Mouse (Mus musculus): ENCODE results near the gene Rgsl1. TPM values are rescaled to one million over a fixed set of nuclear protein-coding genes. Genes with fewer than 3 reads are reported as not detected.

Rgsl1 gene
- polyA plus RNA-seq, 1 experiment = not detected

DNA sequence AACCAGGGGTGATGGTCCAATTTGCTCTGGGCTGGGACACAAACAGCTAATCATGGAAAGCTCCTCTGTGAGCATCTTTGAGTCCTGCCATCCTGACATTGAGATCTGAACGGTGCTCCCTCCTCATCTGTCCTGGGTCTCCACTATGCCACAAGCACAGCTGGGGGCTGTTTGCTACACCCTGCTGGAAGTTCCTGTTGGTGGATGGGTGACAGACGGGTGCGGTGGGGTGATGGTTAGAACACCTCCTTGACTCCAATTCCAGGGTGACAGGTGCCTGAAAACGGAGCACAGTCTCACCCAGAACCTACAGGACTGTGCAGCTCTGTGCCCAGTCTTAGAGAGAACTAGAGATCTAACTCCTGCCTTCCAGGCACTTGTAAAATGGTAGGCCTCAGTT, 109.1 kb downstream of the Rgsl1 start:
- Histone ChIP-seq H3K4me1 (peaks cover 3% of the 10 kb centered on the region; the same call in 1 of the 2 replicates), H3K4me3 (replicated peaks) (no peak overlapping the region), H3K36me3 (replicated peaks; ENCODE audit: low read length) (no peaks in the 10 kb centered on the region), H3K27me3 (replicated peaks) (peaks cover 63% of the 10 kb centered on the region), H3K9me3 (no peaks in the 10 kb centered on the region)
- no peak for TF ChIP-seq GATA1 (IDR thresholded peaks at IDR 0.05; ENCODE audit: borderline replicate concordance, low read length)
- no peak for TF ChIP-seq FLI1 (IDR thresholded peaks at IDR 0.05; ENCODE audit: low read length)

DNA sequence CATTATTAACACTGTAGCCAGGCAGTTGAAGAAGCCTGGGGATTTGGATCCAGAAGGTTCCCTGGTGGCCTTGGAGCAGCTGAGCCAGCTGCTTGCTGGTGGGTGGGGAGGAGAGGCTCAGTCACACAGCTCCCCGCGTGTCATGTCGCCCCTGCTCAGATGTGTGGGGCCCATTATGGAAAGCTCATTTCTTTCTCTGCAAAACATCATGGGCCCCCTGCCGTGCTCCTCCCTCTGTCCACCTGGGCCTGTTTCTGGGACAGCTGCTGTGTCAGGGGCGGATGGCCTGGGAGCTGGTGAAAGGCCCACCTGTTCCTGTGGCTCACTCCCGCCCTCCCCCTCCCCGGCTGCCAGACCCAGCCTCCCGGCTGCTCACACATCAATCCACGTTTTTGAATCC, 110.8 kb downstream of the Rgsl1 start:
- Histone ChIP-seq H3K36me3 (replicated peaks; ENCODE audit: low read length) (no peaks in the 10 kb centered on the region), H3K9me3 (no peaks in the 10 kb centered on the region), H3K4me1 (no peaks in the 10 kb centered on the region), H3K27me3 (replicated peaks) (peaks cover 57% of the 10 kb centered on the region), H3K4me3 (replicated peaks) (no peak overlapping the region)
- TF ChIP-seq GATA1 (IDR thresholded peaks at IDR 0.05; ENCODE audit: borderline replicate concordance, low read length) = no peak
- no peak for TF ChIP-seq FLI1 (IDR thresholded peaks at IDR 0.05; ENCODE audit: low read length)

DNA sequence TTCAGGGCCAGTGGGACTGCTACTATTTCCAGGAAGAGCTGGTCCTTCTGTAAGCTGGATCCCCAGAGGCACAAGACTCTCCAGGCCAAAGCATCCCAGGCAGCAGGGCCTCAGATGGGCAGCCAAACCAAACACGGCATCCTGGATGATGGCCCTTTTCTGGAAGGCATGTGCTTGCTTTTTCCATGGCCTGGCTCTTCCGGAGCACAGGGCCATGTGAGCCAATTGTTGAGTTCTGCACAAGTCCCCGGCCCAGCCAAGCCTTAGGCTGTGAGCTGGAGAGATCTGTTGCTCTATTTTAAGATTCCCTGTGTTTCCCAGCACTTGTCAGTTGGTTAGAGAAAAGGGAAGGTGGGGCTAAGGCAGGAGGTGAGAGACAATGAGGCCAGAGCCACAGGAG, 113.3 kb downstream of the Rgsl1 start:
- H3K9me3 ChIP-seq = 0 out of 2 replicates have a peak, but pooled peaks cover 4% of the 10 kb centered on the region
- H3K27me3 ChIP-seq (replicated peaks) = peaks cover 44% of the 10 kb centered on the region
- H3K36me3 ChIP-seq (replicated peaks; ENCODE audit: low read length) = no peaks in the 10 kb centered on the region
- no peak for TF ChIP-seq FLI1 (IDR thresholded peaks at IDR 0.05; ENCODE audit: low read length)
- no peak for TF ChIP-seq GATA1 (IDR thresholded peaks at IDR 0.05; ENCODE audit: borderline replicate concordance, low read length)
- H3K4me1 ChIP-seq = no peaks in the 10 kb centered on the region
- H3K4me3 ChIP-seq (replicated peaks) = no peak overlapping the region

DNA sequence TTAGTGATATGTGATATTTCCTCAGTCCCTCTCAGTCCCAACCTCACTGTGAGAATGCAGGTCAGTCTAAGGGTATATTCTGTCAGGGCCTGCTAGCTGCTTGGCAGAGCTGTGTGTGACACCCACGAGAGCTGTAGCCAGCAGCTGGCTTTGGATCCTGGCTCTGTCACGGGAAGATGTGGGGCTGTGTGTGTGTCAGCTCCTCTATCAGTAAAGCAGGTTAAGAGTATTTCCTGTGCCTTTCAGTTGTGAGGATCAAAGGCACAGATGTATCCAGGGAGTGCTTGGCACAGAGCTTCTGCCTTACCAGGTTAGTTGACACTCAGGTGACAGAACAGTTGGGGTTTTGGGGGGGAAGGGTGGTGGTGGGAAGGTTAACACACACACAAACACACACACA, 114.1 kb downstream of the Rgsl1 start:
- Histone ChIP-seq H3K27me3 (replicated peaks) (peaks cover 39% of the 10 kb centered on the region), H3K36me3 (replicated peaks; ENCODE audit: low read length) (no peaks in the 10 kb centered on the region), H3K9me3 (0 out of 2 replicates have a peak, but pooled peaks cover 4% of the 10 kb centered on the region), H3K4me3 (replicated peaks) (no peak overlapping the region), H3K4me1 (no peaks in the 10 kb centered on the region)
- TF ChIP-seq GATA1 (IDR thresholded peaks at IDR 0.05; ENCODE audit: borderline replicate concordance, low read length) = no peak
- TF ChIP-seq FLI1 (IDR thresholded peaks at IDR 0.05; ENCODE audit: low read length) = no peak

Other genes with a start within 250 kb of the Rgsl1 start
- gene Rgs8, start 191.1 kb downstream of the Rgsl1 start, polyA plus RNA-seq (2012; ENCODE audit: insufficient read depth, low replicate concordance) = 0.04 TPM in 1 of 2 replicates, not detected in the other
- not detected in 2 replicates for gene Rgs16, start 103.8 kb downstream of the Rgsl1 start, polyA plus RNA-seq (2012; ENCODE audit: insufficient read depth, low replicate concordance)
- gene Rnasel, start 94.7 kb downstream of the Rgsl1 start, polyA plus RNA-seq (2012; ENCODE audit: insufficient read depth, low replicate concordance) = 2.3 and 3.2 TPM in 2 replicates
- gene Teddm1b, start 30.2 kb upstream of the Rgsl1 start, polyA plus RNA-seq (2012; ENCODE audit: insufficient read depth, low replicate concordance) = not detected in 2 replicates
- gene Teddm1a, start 47.6 kb upstream of the Rgsl1 start, polyA plus RNA-seq (2012; ENCODE audit: insufficient read depth, low replicate concordance) = not detected in 2 replicates
- 15.1 and 68.1 TPM in 2 replicates for gene Glul, start 55.8 kb upstream of the Rgsl1 start, polyA plus RNA-seq (2012; ENCODE audit: insufficient read depth, low replicate concordance)
- gene Teddm2, start 56.1 kb upstream of the Rgsl1 start, polyA plus RNA-seq (2012; ENCODE audit: insufficient read depth, low replicate concordance) = 0.59 TPM in 1 of 2 replicates, not detected in the other

Data from megakaryocyte, embryonic 14.5 days (primary cell).